Mouse (Mus musculus) hindbrain, embryonic 10.5 days (tissue): ENCODE measurements around the gene Anks1b. TPM values are rescaled to one million over a fixed set of nuclear protein-coding genes. Genes with fewer than 3 reads are reported as not detected.

Source experiments
- DNase-seq: peaks from one replicate; pipeline ENCODE4 v3.0.0-alpha.2; 2017; ENCODE audit warnings: low spot score
- H3K27ac ChIP-seq: fragments of 300-500 bp; sonication (generic); 2 replicates; pipeline ENCODE4 v1.5.1; 2016; ENCODE audit warnings: mild to moderate bottlenecking, moderate library complexity
- H3K27me3 ChIP-seq: fragments of 300-500 bp; sonication (generic); 2 replicates; pipeline ENCODE4 v1.6.1; 2016; ENCODE audit warnings: mild to moderate bottlenecking; ENCODE audit not compliant: poor library complexity, insufficient read depth, severe bottlenecking
- H3K36me3 ChIP-seq: fragments of 300-500 bp; sonication (generic); 2 replicates; pipeline ENCODE4 v1.6.1; 2016; ENCODE audit warnings: mild to moderate bottlenecking, moderate library complexity
- H3K4me1 ChIP-seq: fragments of 300-500 bp; sonication (generic); replicated peaks from 2 replicates; pipeline ENCODE4 v1.6.1; 2016; ENCODE audit warnings: mild to moderate bottlenecking
- H3K4me3 ChIP-seq: fragments of 300-500 bp; sonication (generic); 2 replicates; pipeline ENCODE4 v1.5.1; 2016; ENCODE audit warnings: mild to moderate bottlenecking, moderate library complexity
- H3K9me3 ChIP-seq: fragments of 300-500 bp; sonication (generic); 2 replicates; pipeline ENCODE4 v1.6.1; 2016; ENCODE audit warnings: mild to moderate bottlenecking, moderate library complexity
- WGBS: fragments of 180-500 bp; shearing (Covaris S2); methylation state at CpG from one replicate; pipeline ENCODE4 v1.1.7; 2016; 5-methylcytosine and 5-hydroxymethylcytosine counted together
- polyA plus RNA-seq: library from polyadenylated mRNA; unstranded; fragments of >200 nt; fragmentation: Nextera tagmentation; extraction: Ambion mirVana; gene quantifications from 2 replicates; pipeline ENCODE4 v1.2.1, GENCODE M21; 2016

Gene Anks1b
- polyA plus RNA-seq, 1 experiment from 2014 or later, result 4.1 TPM

GRCm38 (mm10) chr10:90981811-90982210, 1108.5 kb downstream of the Anks1b start:
- Histone ChIP-seq H3K27me3 (no peaks in the 10 kb centered on the region), H3K4me1 (no peaks in the 10 kb centered on the region), H3K9me3 (peaks cover 4% of the 10 kb centered on the region; the same call in 1 of the 2 replicates), H3K36me3 (peaks cover 4% of the 10 kb centered on the region; the same call in 1 of the 2 replicates), H3K4me3 (no peak overlapping the region), H3K27ac (no peak overlapping the region)
- DNase-seq, result no peak
- WGBS, result 95% methylated on average over 4 of the region's 4 CpGs

DNA sequence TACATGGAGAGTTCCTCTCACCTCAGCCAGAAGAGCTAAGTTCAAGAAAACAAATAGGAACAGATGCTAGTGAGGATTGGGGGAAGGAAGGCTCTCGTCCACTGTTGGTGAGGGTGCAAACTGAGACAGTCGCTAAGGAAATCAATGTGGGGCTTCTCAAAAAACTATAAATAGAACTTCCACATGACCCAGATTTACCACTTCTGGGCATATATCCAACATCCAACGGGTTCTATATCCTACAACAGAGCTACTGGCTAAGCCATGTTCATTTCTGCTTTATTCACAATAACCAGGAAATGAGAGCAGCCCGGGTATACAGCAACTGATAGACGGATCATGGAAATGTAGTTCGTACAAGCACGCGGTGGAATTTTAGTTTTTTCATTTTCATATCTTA, 1109.7 kb downstream of the Anks1b start:
- no peak for DNase-seq
- Histone ChIP-seq H3K36me3 (peaks cover 4% of the 10 kb centered on the region; the same call in 1 of the 2 replicates), H3K27ac (no peak overlapping the region), H3K4me3 (no peak overlapping the region), H3K9me3 (peaks cover 4% of the 10 kb centered on the region; the same call in 1 of the 2 replicates), H3K4me1 (no peaks in the 10 kb centered on the region), H3K27me3 (no peaks in the 10 kb centered on the region)
- 92% methylated on average over 8 of the region's 8 CpGs for WGBS

DNA sequence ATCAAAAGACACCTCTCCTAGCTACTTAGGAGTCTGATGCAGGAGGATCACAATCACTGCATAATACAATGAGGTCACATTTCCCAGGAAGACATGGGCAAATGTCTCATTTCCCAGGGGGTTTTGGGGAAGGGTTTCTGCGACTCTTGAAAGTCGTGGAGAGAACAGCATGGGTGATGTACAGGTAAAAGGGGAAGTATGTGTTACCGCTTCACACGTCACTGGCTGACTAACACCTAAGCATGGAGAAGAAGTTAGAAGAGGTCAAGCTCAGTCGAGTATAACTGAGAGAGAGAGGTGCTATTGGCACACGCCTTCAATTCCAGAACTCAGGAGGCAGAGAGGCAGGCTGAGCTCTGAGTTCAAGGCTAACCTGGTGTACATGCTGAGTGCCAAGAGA, 1117.0 kb downstream of the Anks1b start:
- Histone ChIP-seq H3K9me3 (no peaks in the 10 kb centered on the region), H3K27ac (no peak overlapping the region), H3K36me3 (peaks cover 40% of the 10 kb centered on the region), H3K4me3 (no peak overlapping the region), H3K4me1 (no peaks in the 10 kb centered on the region), H3K27me3 (no peaks in the 10 kb centered on the region)
- DNase-seq, result no peak
- 90% methylated on average over 6 of the region's 6 CpGs for WGBS

DNA sequence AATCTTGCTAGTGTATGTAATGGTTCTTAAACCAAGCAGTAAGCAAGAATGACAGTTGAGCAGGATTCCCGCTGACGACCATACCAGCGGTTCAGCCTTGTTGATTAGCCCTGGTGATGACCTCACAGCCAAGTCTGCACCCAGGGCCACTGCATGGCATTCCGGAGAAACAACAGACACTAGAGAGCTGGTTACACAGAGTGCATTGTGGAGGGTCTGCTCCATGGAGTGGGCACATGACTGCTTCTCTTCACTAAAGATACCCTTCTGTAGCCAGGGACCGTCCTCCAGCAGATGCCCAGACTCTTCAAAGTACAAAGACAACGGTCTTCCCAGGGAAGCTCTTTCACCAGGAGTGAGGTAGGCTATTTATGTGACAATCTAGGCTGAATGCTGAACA, 1118.9 kb downstream of the Anks1b start:
- DNase-seq, result no peak
- H3K9me3 ChIP-seq, result no peaks in the 10 kb centered on the region
- no peaks in the 10 kb centered on the region for H3K4me1 ChIP-seq
- 90% methylated on average over 6 of the region's 6 CpGs for WGBS
- H3K27ac ChIP-seq, result no peak overlapping the region
- no peak overlapping the region for H3K4me3 ChIP-seq
- H3K27me3 ChIP-seq, result no peaks in the 10 kb centered on the region
- H3K36me3 ChIP-seq, result peaks cover 58% of the 10 kb centered on the region

DNA sequence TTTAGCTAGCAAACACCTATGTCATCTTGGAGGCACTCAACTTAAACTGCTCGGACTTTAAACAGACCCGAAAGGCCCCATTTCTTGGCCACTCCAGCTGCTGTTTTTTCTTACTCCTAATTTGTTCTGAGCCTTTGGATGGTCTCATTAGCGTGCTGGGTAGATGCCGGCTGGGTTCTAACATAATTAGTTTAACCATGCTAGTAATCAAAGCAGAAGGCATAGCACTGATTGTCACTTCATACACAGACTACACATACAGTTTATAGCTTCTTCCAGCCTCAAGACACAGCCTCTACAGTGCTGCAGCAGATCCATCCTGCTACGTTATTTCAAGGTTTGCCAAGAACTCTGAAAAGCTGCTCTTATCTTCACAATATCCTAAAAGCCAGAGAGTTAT, 1120.6 kb downstream of the Anks1b start:
- Histone ChIP-seq H3K4me3 (no peak overlapping the region), H3K27ac (no peak overlapping the region), H3K36me3 (peaks cover 68% of the 10 kb centered on the region), H3K9me3 (no peaks in the 10 kb centered on the region), H3K27me3 (no peaks in the 10 kb centered on the region), H3K4me1 (no peaks in the 10 kb centered on the region)
- DNase-seq, result no peak
- WGBS, result 92% methylated on average over 5 of the region's 5 CpGs

- 91% methylated on average over 5 of the region's 5 CpGs for WGBS
- no peak for DNase-seq
- H3K9me3 ChIP-seq, result no peaks in the 10 kb centered on the region
- H3K27me3 ChIP-seq, result no peaks in the 10 kb centered on the region
- no peak overlapping the region for H3K27ac ChIP-seq
- no peaks in the 10 kb centered on the region for H3K4me1 ChIP-seq
- H3K36me3 ChIP-seq, result peaks cover 49% of the 10 kb centered on the region
- H3K4me3 ChIP-seq, result no peak overlapping the region
Measured at GRCm38 (mm10) chr10:90999899-91000298, 1126.6 kb downstream of the Anks1b start.

GRCm38 (mm10) chr10:91001421-91001820, 1128.1 kb downstream of the Anks1b start:
- peaks cover 34% of the 10 kb centered on the region for H3K36me3 ChIP-seq
- H3K4me3 ChIP-seq, result no peak overlapping the region
- H3K27me3 ChIP-seq, result no peaks in the 10 kb centered on the region
- H3K4me1 ChIP-seq, result no peaks in the 10 kb centered on the region
- H3K27ac ChIP-seq, result no peak overlapping the region
- no peaks in the 10 kb centered on the region for H3K9me3 ChIP-seq
- DNase-seq, result no peak
- 88% methylated on average over 13 of the region's 13 CpGs for WGBS

DNA sequence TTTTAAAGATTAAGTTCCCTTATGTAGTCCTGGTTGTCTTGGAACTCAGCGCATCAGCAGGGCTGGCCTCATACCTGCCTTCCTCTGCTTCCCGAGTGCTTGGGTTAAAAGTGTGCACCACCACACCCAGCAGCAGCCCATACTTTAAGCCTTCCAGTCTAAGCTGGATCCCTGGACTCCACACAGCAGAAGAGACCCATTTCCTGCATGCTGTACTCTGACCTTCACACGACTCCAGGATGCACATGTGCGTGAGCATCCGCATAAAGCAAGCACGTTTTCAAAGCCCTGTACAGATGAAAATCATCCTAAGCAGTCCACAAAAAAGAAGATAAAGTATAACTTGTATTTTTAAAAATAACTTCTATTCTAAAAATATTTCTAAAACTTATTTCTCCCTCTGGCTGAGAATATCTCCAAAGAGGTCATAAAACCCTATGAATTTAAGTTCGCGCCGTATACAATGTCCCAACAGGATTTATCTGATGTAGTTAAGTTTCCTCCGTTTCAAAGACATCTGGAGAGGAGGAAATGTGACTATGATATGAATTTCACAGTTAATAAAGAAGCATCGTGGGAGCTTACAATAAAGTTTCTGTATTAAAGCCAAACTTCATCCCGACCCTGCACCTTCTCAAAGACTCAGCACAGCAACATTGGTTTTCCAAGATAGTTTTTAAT, 1132.7 kb downstream of the Anks1b start:
- no peaks in the 10 kb centered on the region for H3K4me1 ChIP-seq
- no peak overlapping the region for H3K4me3 ChIP-seq
- no peak overlapping the region for H3K27ac ChIP-seq
- 91% methylated on average over 12 of the region's 12 CpGs for WGBS
- no peak for DNase-seq
- no peaks in the 10 kb centered on the region for H3K27me3 ChIP-seq
- H3K9me3 ChIP-seq, result no peaks in the 10 kb centered on the region
- peaks cover 42% of the 10 kb centered on the region for H3K36me3 ChIP-seq

Other genes starting within 250 kb of the Anks1b start
- gene Scyl2, start 187.2 kb upstream of the Anks1b start, polyA plus RNA-seq, result 8.3 and 9.9 TPM in 2 replicates
- gene Actr6, start 141.2 kb upstream of the Anks1b start, polyA plus RNA-seq, result 36.3 and 37.2 TPM in 2 replicates
- gene Uhrf1bp1l, start 128.5 kb upstream of the Anks1b start, polyA plus RNA-seq, result 27.6 and 28.4 TPM in 2 replicates